8 mouse cellular contexts compared by ENCODE assay signal in the genomic region with DNA sequence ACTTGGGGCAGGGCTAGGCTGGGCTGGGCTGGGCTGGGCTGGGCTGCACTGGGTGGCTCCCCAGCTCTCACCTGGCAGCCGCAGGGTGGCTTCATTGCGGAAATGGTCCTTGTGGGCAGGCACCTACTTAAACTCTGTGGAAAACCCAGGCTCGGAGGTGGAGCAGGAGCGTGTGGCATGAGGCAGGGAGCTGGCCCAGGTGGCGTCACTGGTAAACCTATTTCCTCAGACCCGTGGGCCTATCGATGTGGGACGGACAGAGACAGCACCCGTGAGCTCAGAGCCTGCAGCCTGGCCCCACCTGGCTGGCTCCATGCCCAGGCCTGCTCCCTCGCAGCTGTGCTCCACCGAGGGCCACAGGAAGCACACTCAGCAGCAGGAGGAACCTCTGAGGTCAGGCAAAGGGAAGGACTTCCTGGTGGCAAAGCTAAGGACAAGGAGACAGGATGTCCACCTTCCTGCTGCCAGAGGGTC. TPM values are rescaled to one million over a fixed set of nuclear protein-coding genes. Genes with fewer than 3 reads are reported as not detected.
DNase-seq lines count a peak whose midpoint lies in the region; ATAC-seq lines count a peak whose summit lies in the region.

No protein-coding gene starts in this region.

- H3K27me3 ChIP-seq in hindbrain, embryonic 11.5 days (ENCODE audit: control insufficient read depth, insufficient read depth, low read length) = 0 out of 2 replicates have a peak, but pooled peaks cover 8% of the 10 kb centered on the region
- H3K27me3 ChIP-seq in hindbrain, embryonic 13.5 days = peaks cover 19% of the 10 kb centered on the region
- no peaks in the 10 kb centered on the region for H3K27me3 ChIP-seq in kidney, embryonic 14.5 days (ENCODE audit: control insufficient read depth, insufficient read depth, low read length)
- H3K27me3 ChIP-seq in lung, embryonic 16.5 days (ENCODE audit: control insufficient read depth, insufficient read depth, low read depth, low read length) = no peaks in the 10 kb centered on the region

- no peaks in the 10 kb centered on the region for H3K36me3 ChIP-seq in hindbrain, embryonic 11.5 days (ENCODE audit: control insufficient read depth, insufficient read depth, low read length)
- no peaks in the 10 kb centered on the region for H3K36me3 ChIP-seq in hindbrain, embryonic 13.5 days
- H3K36me3 ChIP-seq in kidney, embryonic 14.5 days (ENCODE audit: control insufficient read depth, insufficient read depth, low read length) = no peaks in the 10 kb centered on the region
- H3K36me3 ChIP-seq in lung, embryonic 16.5 days (ENCODE audit: control insufficient read depth, insufficient read depth, low read length) = no peaks in the 10 kb centered on the region

- no peaks in the 10 kb centered on the region for H3K9me3 ChIP-seq in hindbrain, embryonic 11.5 days (ENCODE audit: control insufficient read depth, low read length)
- no peaks in the 10 kb centered on the region for H3K9me3 ChIP-seq in hindbrain, embryonic 13.5 days
- H3K9me3 ChIP-seq in kidney, embryonic 14.5 days (ENCODE audit: control insufficient read depth, low read length) = no peaks in the 10 kb centered on the region
- no peaks in the 10 kb centered on the region for H3K9me3 ChIP-seq in lung, embryonic 16.5 days (ENCODE audit: control insufficient read depth, low read length)

- ATAC-seq in hindbrain, embryonic 11.5 days (ENCODE audit: low FRiP score) = no peak
- no peak for ATAC-seq in hindbrain, embryonic 13.5 days (ENCODE audit: low FRiP score)
- ATAC-seq in granulocyte monocyte progenitor cell, adult 5-6 weeks (replicated peaks; ENCODE audit: poor library complexity, severe bottlenecking) = peak; percentile 23
- no peak for ATAC-seq in kidney, embryonic 14.5 days (ENCODE audit: low FRiP score, low TSS enrichment)
- ATAC-seq in lung, embryonic 16.5 days (ENCODE audit: low read depth) = peak; percentile 41
- no peak for ATAC-seq in monocyte, adult 5-6 weeks (replicated peaks; ENCODE audit: insufficient number of reproducible peaks, low FRiP score, low TSS enrichment, poor library complexity, severe bottlenecking)

- H3K4me1 ChIP-seq in hindbrain, embryonic 11.5 days (replicated peaks; ENCODE audit: control insufficient read depth, insufficient read depth, low read length) = peaks cover 6% of the 10 kb centered on the region; the same call in 1 of the 2 replicates
- peaks cover 62% of the 10 kb centered on the region for H3K4me1 ChIP-seq in hindbrain, embryonic 13.5 days (replicated peaks)
- peaks cover 33% of the 10 kb centered on the region for H3K4me1 ChIP-seq in kidney, embryonic 14.5 days (ENCODE audit: control insufficient read depth, insufficient read depth, low read length)
- peaks cover 40% of the 10 kb centered on the region for H3K4me1 ChIP-seq in lung, embryonic 16.5 days (replicated peaks; ENCODE audit: control insufficient read depth, insufficient read depth, low read length)

- 76% methylated on average over 11 of the region's 11 CpGs for WGBS in hindbrain, embryonic 11.5 days
- WGBS in hindbrain, embryonic 13.5 days = 70% methylated on average over 11 of the region's 11 CpGs
- 51% methylated on average over 10 of the region's 11 CpGs for WGBS in kidney, embryonic 14.5 days
- 44% methylated on average over 11 of the region's 11 CpGs for WGBS in lung, embryonic 16.5 days

- no peak overlapping the region for H3K27ac ChIP-seq in hindbrain, embryonic 11.5 days (ENCODE audit: low read depth, low read length)
- no peak overlapping the region for H3K27ac ChIP-seq in hindbrain, embryonic 13.5 days
- H3K27ac ChIP-seq in kidney, embryonic 14.5 days (ENCODE audit: low read depth, low read length) = no peak overlapping the region; the same call in 1 of the 2 replicates
- H3K27ac ChIP-seq in lung, embryonic 16.5 days (ENCODE audit: low read length) = peak overlapping the region; percentile 71

- H3K4me2 ChIP-seq in hindbrain, embryonic 11.5 days (replicated peaks; ENCODE audit: low read depth, low read length) = 0 out of 2 replicates have a peak overlapping the region, but pooled peaks have one; percentile 14
- no peak overlapping the region for H3K4me2 ChIP-seq in hindbrain, embryonic 13.5 days
- H3K4me2 ChIP-seq in kidney, embryonic 14.5 days (replicated peaks; ENCODE audit: low read depth, low read length) = 0 out of 2 replicates have a peak overlapping the region, but pooled peaks have one; percentile 17
- H3K4me2 ChIP-seq in lung, embryonic 16.5 days (ENCODE audit: low read depth, low read length) = peak overlapping the region; percentile 37

- no peak overlapping the region for H3K9ac ChIP-seq in hindbrain, embryonic 11.5 days (ENCODE audit: low read depth, low read length)
- H3K9ac ChIP-seq in hindbrain, embryonic 13.5 days = no peak overlapping the region; the same call in 1 of the 2 replicates
- H3K9ac ChIP-seq in kidney, embryonic 14.5 days (ENCODE audit: low read depth, low read length) = peak overlapping the region; percentile 31; the same call in 1 of the 2 replicates
- H3K9ac ChIP-seq in lung, embryonic 16.5 days (ENCODE audit: low read length) = peak overlapping the region; percentile 36; the same call in 1 of the 2 replicates

- no peak for DNase-seq in hindbrain, embryonic 11.5 days (ENCODE audit: low spot score)
- no peak for DNase-seq in frontal cortex, adult 2 months (ENCODE audit: extremely low spot score in 1 of 2, low spot score in 1 of 2)
- DNase-seq in cerebellum, postnatal 14 days = no peak

- H3K4me3 ChIP-seq in hindbrain, embryonic 11.5 days (ENCODE audit: low read depth, low read length) = no peak overlapping the region
- H3K4me3 ChIP-seq in hindbrain, embryonic 13.5 days = no peak overlapping the region
- no peak overlapping the region for H3K4me3 ChIP-seq in kidney, embryonic 14.5 days (ENCODE audit: low read length)
- no peak overlapping the region for H3K4me3 ChIP-seq in lung, embryonic 16.5 days (ENCODE audit: low read length)

RNA-seq across cellular contexts. Expression of gene Micall2, which starts 3.5 kb away (rescaled TPM):
- polyA plus RNA-seq in hindbrain, embryonic 11.5 days (2014; fragmentation: Nextera tagmentation; extraction: Ambion mirVana) = 4.0 and 4.9 TPM in 2 replicates
- polyA plus RNA-seq in hindbrain, embryonic 13.5 days (2015; fragmentation: Nextera tagmentation; extraction: Ambion mirVana) = 8.1 TPM in 2 replicates
- total RNA-seq in granulocyte monocyte progenitor cell, adult 5-6 weeks (2014; fragmentation: Nextera tagmentation) = 8.3 and 9.7 TPM in 2 replicates
- 2.8 and 3.9 TPM in 2 replicates for total RNA-seq in granulocyte monocyte progenitor cell, adult 5-6 weeks (2017)
- polyA plus RNA-seq in kidney, embryonic 14.5 days (2014; fragmentation: Nextera tagmentation; extraction: Ambion mirVana) = 3.6 and 6.4 TPM in 2 replicates
- polyA plus RNA-seq in lung, embryonic 16.5 days (2015; fragmentation: Nextera tagmentation; extraction: Ambion mirVana) = 3.7 and 4.0 TPM in 2 replicates
- 1.9 and 2.5 TPM in 2 replicates for polyA plus RNA-seq in frontal cortex, adult 2 months (2012; rRNA removed)
- 0.57 to 5.3 TPM in 2 of 3 replicates, not detected in the other for total RNA-seq in monocyte, adult 5-6 weeks (2017)

RNA-seq across cellular contexts. Expression of gene Ints1, which starts 42.8 kb away (rescaled TPM):
- polyA plus RNA-seq in hindbrain, embryonic 11.5 days (2014; fragmentation: Nextera tagmentation; extraction: Ambion mirVana) = 26.3 and 28.3 TPM in 2 replicates
- polyA plus RNA-seq in hindbrain, embryonic 13.5 days (2015; fragmentation: Nextera tagmentation; extraction: Ambion mirVana) = 24.7 and 27.3 TPM in 2 replicates
- total RNA-seq in granulocyte monocyte progenitor cell, adult 5-6 weeks (2014; fragmentation: Nextera tagmentation) = 85.9 and 93.1 TPM in 2 replicates
- 46.7 and 53.4 TPM in 2 replicates for total RNA-seq in granulocyte monocyte progenitor cell, adult 5-6 weeks (2017)
- polyA plus RNA-seq in kidney, embryonic 14.5 days (2014; fragmentation: Nextera tagmentation; extraction: Ambion mirVana) = 32.2 and 40.7 TPM in 2 replicates
- polyA plus RNA-seq in lung, embryonic 16.5 days (2015; fragmentation: Nextera tagmentation; extraction: Ambion mirVana) = 21.9 and 24.6 TPM in 2 replicates
- 70.4 and 73.5 TPM in 2 replicates for polyA plus RNA-seq in frontal cortex, adult 2 months (2012; rRNA removed)
- total RNA-seq in monocyte, adult 5-6 weeks (2017) = 28.1 to 36.6 TPM (median 32.7 TPM) in 3 replicates

RNA-seq across cellular contexts. Expression of gene Mafk, which starts 58.6 kb away (rescaled TPM):
- polyA plus RNA-seq in hindbrain, embryonic 11.5 days (2014; fragmentation: Nextera tagmentation; extraction: Ambion mirVana) = 5.2 and 6.3 TPM in 2 replicates
- 13.2 and 13.4 TPM in 2 replicates for polyA plus RNA-seq in hindbrain, embryonic 13.5 days (2015; fragmentation: Nextera tagmentation; extraction: Ambion mirVana)
- total RNA-seq in granulocyte monocyte progenitor cell, adult 5-6 weeks (2014; fragmentation: Nextera tagmentation) = 12.1 and 18.5 TPM in 2 replicates
- total RNA-seq in granulocyte monocyte progenitor cell, adult 5-6 weeks (2017) = 18.5 and 23.0 TPM in 2 replicates
- polyA plus RNA-seq in kidney, embryonic 14.5 days (2014; fragmentation: Nextera tagmentation; extraction: Ambion mirVana) = 2.5 and 5.3 TPM in 2 replicates
- 15.3 and 16.3 TPM in 2 replicates for polyA plus RNA-seq in lung, embryonic 16.5 days (2015; fragmentation: Nextera tagmentation; extraction: Ambion mirVana)
- 6.9 and 7.3 TPM in 2 replicates for polyA plus RNA-seq in frontal cortex, adult 2 months (2012; rRNA removed)
- 73.5 to 94.4 TPM (median 82.2 TPM) in 3 replicates for total RNA-seq in monocyte, adult 5-6 weeks (2017)

Comparison
In these comparisons a context has a peak if more than half of its experiments do, and no peak if none do; other contexts are left out.
1. ATAC-seq: peak in granulocyte monocyte progenitor cell, adult 5-6 weeks (single experiment) and lung, embryonic 16.5 days (single experiment); none in hindbrain, embryonic 11.5 days (single experiment), hindbrain, embryonic 13.5 days (single experiment), kidney, embryonic 14.5 days (single experiment) and monocyte, adult 5-6 weeks (single experiment).
2. H3K9ac ChIP-seq: peak in kidney, embryonic 14.5 days (single experiment) and lung, embryonic 16.5 days (single experiment); none in hindbrain, embryonic 11.5 days (single experiment) and hindbrain, embryonic 13.5 days (single experiment).